Mouse (Mus musculus) frontal cortex, postnatal 36 days (tissue): ENCODE data around the gene Nodal.
A peak's percentile ranks its signal among the peaks of the same experiment; 100 is the strongest.

Source experiments
- DNase-seq, 2 experiments: peaks; one replicate each; pipeline ENCODE4 v3.0.0; 2022; ENCODE audit warnings: low spot score in 2 of 2

Gene Nodal

GRCm38 (mm10) chr10:61398125-61398524 lies 19.6 kb upstream of the Nodal start:
- DNase-seq, result no peak

GRCm38 (mm10) chr10:61399156-61399734 lies 18.5 kb upstream of the Nodal start:
- DNase-seq, result peak; percentile 49 to 68

GRCm38 (mm10) chr10:61400407-61400806 lies 17.4 kb upstream of the Nodal start:
- no peak for DNase-seq

GRCm38 (mm10) chr10:61402480-61402879 lies 15.3 kb upstream of the Nodal start:
- DNase-seq, result no peak

- no peak for DNase-seq
These were observed 14.9 kb upstream of the Nodal start for GRCm38 (mm10) chr10:61402911-61403310.

DNA sequence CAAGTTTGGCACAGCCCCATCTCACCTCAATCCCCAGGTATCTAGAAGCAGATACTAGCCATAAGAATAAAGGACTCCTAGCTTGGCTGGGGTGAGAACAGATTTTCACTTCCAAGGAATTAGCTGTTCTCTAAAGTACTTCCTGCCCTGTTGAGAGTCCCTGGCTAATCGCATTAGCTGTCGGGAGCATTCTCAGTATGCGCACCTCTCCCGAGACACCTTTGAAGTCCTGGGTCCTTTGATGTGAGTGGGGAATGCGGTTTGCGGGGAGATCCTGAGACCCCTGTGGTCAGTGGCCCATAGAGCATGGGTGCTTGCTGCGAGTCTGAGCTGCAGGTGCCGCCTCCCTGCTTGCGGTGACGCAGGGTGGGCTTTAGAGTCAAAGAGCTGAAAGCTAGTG lies 11.8 kb upstream of the Nodal start:
- no peak for DNase-seq

GRCm38 (mm10) chr10:61409776-61410175 lies 8.0 kb upstream of the Nodal start:
- DNase-seq, result no peak

DNA sequence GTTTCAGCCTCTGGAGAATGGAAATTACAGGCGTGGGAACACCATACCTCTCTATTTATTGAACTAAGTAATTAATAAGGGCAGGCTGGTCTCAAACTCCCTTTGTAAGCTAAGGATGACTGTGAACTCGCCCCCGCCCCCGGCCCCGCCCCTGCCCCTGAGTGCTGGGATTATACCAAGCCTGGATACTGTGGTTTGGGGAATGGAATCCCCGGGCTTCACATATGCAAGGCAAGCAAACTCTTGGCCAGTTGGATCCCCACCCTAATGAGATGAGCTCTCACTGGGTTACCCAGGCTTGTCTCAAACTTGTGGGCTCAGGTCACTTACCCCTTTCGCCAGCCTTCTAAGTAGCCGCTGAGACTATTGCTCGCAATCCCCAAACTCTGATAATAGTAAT lies 7.6 kb upstream of the Nodal start:
- no peak for DNase-seq

DNA sequence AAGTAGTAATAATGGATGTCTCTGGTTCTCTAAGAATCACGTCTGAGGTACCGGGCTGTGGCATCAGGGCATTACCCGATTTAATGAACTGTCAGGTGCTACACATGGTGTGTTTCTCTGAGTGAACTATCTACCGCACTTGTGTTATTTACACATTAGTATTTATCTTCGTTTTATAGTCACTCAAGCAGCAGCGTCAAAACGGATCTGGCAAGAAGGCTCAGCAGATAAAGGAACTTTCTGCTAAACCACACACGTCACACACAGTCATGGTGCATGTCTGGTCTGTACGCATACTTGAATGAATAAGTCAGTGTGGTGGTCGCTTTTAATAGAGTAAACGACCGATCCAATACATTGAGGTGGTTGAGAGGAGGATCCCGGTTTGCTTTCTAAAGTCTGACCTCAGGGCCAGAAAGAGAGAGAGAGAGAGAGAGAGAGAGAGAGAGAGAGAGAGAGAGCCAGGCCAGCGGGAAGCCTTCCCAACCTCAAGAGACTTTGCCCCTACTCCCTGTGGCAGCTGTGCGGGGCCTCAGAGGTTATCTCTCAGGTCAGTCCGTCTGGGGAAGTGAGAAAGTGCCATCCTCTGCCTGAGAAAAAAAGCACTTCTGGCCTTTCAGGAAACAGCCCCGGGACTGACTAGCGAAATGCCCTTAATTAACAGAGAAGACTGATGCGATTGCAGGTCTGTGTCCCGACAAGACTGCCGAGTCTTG lies 4.7 kb upstream of the Nodal start:
- DNase-seq, result no peak

- no peak for DNase-seq
These were observed 2.5 kb upstream of the Nodal start for GRCm38 (mm10) chr10:61415240-61415639.

DNA sequence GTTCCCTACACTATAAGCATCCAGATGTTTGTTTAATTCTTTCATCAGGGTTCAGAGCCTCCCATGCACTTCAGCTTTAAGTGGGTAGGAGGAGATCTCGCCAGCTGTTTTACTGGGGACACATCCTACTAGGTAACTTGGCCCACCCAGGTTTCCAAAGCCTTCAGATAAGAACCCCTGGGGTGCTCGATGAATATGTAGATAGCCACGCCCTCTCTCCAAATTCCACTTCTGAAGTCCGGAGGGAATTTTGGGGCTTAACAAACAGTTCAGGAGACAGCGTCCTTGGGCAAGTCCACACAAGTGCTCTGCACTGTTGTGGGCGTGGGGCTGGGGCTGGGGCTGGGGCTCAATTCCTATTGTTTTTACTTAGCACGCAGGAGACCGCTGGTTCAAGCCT lies 1.9 kb upstream of the Nodal start:
- DNase-seq, result no peak

- DNase-seq, result no peak
These were observed 1.2 kb upstream of the Nodal start for GRCm38 (mm10) chr10:61416561-61416960.

- no peak for DNase-seq
These were observed 726 bp upstream of the Nodal start for GRCm38 (mm10) chr10:61417046-61417445.

DNA sequence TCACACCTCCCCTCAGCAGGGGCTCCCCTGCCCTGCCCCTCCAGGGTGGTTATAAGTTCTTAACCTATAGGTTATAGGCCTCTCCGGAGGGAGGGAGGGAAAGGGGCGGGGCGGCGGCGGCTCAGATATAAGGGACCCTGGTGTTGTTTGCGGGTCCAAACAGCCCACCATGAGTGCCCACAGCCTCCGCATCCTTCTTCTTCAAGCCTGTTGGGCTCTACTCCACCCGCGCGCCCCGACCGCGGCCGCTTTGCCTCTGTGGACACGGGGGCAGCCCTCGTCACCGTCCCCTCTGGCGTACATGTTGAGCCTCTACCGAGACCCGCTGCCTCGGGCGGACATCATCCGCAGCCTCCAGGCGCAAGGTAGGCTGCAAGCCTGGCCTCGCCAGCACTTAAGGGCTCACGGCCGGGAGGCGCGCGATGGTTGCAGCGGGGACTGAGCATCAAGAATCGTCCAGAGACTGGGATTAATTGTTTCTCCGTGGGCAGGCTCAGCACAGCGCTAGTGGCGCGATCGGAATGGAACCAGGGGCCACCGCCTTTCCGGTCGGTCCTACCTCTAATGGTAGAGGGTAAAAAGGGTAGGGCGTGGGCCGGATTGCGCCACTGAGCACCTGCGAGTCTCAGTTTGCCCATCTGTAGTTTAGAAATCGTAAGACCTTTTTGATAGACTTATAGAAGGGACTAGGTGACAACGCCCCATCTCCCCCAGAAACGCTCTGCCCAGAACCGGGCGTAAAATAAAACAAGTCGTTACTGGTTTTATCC lies 544 bp downstream of the Nodal start:
- no peak for DNase-seq

DNA sequence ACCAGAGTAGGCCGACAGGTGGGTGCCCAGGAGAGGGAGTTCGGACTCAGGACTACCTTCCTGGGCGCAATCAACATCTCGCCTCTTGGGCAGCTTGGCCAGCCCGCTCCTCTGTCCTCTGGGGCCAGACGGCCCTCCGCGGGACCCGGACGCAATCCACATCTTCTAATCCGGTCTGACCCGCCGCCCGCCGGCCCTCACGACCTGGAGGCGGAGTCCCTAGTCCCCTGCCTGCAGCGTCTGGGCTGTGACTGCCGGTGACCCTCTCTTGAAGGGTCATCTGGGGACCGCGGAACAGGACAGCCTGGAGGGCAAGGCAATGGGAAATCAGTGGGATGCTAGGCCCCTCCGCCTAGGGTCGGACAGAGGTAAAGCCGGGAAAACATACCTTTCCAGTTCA lies 1.4 kb downstream of the Nodal start:
- no peak for DNase-seq

DNA sequence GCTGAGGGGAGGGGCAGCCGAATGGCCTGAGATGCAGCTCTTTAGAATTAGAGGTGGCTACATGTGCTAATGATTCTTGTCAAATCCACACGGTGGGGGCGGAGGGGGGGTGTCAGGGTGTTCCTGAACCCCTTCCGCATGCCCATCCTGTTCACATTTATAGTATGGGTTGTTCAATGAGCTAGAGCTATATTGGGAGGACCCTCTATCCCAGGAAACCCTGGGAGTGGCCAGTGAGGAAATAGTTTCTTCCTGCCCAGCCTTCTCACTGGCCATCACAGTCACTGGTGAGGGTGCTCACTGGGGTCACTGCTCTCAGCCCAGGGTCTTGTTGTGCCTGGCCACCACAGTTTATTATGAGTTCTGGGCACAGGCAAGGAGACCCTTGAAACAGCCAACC lies 2.2 kb downstream of the Nodal start:
- no peak for DNase-seq

DNA sequence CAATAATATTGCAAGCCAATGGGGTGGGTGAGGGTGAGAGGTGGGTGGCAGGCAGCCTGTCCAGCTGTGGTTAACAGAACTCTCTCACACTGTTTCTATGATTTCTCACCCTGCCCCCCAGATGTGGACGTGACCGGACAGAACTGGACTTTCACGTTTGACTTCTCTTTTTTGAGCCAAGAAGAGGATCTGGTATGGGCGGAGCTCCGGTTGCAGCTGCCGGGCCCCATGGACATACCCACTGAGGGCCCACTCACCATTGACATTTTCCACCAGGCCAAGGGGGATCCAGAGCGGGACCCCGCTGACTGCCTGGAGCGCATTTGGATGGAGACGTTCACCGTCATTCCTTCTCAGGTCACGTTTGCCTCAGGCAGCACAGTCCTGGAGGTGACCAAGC lies 5.1 kb downstream of the Nodal start:
- no peak for DNase-seq

GRCm38 (mm10) chr10:61423289-61423688 lies 5.5 kb downstream of the Nodal start:
- DNase-seq, result no peak

DNA sequence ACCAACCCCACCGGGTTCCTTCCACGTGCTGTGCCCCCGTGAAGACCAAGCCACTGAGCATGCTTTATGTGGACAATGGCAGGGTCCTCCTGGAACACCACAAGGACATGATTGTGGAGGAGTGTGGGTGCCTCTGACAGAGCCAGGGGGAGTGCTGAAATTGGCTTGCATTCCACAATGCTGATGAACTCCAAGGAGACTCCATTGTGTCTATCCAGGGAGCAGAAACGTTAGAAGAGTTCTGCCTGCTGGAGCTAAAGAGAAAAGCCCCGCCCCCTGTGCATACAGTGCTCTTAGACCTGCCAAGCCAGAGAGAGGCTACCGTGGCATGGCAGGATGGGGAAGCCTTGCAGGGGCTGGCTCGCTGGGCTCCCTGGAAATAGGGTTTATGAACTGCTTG lies 6.7 kb downstream of the Nodal start:
- DNase-seq, result no peak

DNA sequence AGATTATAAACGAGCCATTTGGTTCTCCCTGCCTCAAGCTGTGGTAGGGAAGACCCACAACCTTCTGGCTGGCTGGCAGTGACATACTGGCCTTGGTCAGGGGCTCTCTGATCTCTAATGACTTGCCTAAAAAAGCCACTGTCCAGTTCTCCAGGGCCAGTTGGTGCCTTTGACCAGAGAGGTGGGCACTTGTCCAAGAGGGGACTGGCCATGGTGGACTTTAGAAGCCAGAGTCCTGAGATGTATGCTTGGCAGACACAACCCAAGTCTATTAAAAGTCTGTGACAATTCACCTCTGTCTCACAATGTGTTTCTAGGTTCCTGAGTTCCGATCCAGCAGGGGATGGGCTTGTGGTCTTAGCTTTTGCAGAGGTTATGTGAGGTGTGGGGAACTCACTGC lies 7.3 kb downstream of the Nodal start:
- no peak for DNase-seq

- no peak for DNase-seq
These were observed 8.5 kb downstream of the Nodal start for GRCm38 (mm10) chr10:61426251-61426757.

DNA sequence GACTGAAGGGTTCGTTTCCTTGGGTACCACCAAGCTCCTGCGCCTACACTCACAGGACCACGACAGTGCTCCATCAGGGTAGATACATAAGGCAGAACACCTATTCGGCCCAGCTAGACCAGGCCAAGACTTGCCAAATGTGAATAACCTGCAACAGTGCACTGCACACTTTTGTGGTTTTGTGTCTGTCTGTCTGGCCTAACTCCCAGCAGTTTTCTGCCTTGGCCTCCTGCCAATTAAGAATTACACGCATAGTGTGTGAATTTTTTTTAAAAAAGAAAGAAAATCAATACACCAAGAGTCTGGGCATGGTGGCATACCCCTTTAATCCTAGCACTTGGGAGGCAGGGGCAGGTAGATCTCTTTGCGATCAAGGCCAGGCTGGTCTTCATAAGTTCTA lies 10.2 kb downstream of the Nodal start:
- no peak for DNase-seq

- no peak for DNase-seq
These were observed 10.6 kb downstream of the Nodal start for GRCm38 (mm10) chr10:61428416-61428815.
